Mouse (Mus musculus): ENCODE data around the gene Dytn.

GRCm38 (mm10) chr1:63668852-63669160, 17.9 kb downstream of the Dytn start:
- TF ChIP-seq CTCF (IDR thresholded peaks at IDR 0.05; ENCODE audit: low read depth, low read length) (no peak), POLR2A (IDR thresholded peaks at IDR 0.05; ENCODE audit: borderline replicate concordance, low read depth, low read length) (no peak)
